In genomic region chr8:3411085-3411484, GRCm38 (mm10) we compare ENCODE assay signal across 21 mouse cellular contexts. TPM values are rescaled to one million over a fixed set of nuclear protein-coding genes. Genes with fewer than 3 reads are reported as not detected.
DNase-seq lines count a peak whose midpoint lies in the region; ATAC-seq and TF ChIP-seq lines count a peak whose summit lies in the region.
"Had no signal": no experiment of that assay in that cellular context is flagged by ENCODE, and none has a peak within 500 bp of the region (broad histone marks: within the 10 kb centered on the region; RNA-seq: fewer than 3 reads in every experiment).

No protein-coding gene starts in this region.

- ATAC-seq in liver, embryonic 11.5 days (replicated peaks; ENCODE audit: low FRiP score): peak; percentile 52
- ATAC-seq in megakaryocyte-erythroid progenitor cell, adult 5-6 weeks (replicated peaks; ENCODE audit: low FRiP score, low TSS enrichment, poor library complexity, severe bottlenecking): peak; percentile 60
- ATAC-seq in hindbrain, embryonic 12.5 days (ENCODE audit: low FRiP score): no peak
- ATAC-seq in inflammation-experienced regulatory T-cells, adult 6 months: no peak
- ATAC-seq: forebrain, embryonic 15.5 days had no signal

- no peak for DNase-seq in ES-E14 (ENCODE audit: low read depth, low spot score)
- no peak for DNase-seq in liver, embryonic 11.5 days (ENCODE audit: low spot score)
- DNase-seq in testis, postnatal 10 days (ENCODE audit: low spot score): no peak
- DNase-seq: cerebellum, adult 18-20 months; kidney, postnatal 4 days; thymus, postnatal 4 days had no signal

- no peaks in the 10 kb centered on the region for H3K9me3 ChIP-seq in ES-E14 (ENCODE audit: control insufficient read depth, insufficient read depth, low read depth, low read length)
- H3K9me3 ChIP-seq in liver, embryonic 11.5 days (ENCODE audit: control insufficient read depth, low read length): no peaks in the 10 kb centered on the region
- H3K9me3 ChIP-seq in hindbrain, embryonic 12.5 days (replicated peaks): no peaks in the 10 kb centered on the region
- H3K9me3 ChIP-seq: embryonic facial prominence, embryonic 10.5 days; forebrain, embryonic 15.5 days; hindbrain, embryonic 13.5 days; neural tube, embryonic 13.5 days had no signal

- H3K4me3 ChIP-seq in ES-E14 (ENCODE audit: insufficient read depth in 1 of 2, low read depth in 1 of 2, low read length in 2 of 2, poor library complexity in 1 of 2, severe bottlenecking in 1 of 2): no peak overlapping the region
- H3K4me3 ChIP-seq in brown adipose tissue, adult 24 weeks (ENCODE audit: insufficient read depth, low read depth, low read length): no peak overlapping the region
- H3K4me3 ChIP-seq in liver, embryonic 11.5 days (ENCODE audit: low read depth, low read length): no peak overlapping the region
- no peak overlapping the region for H3K4me3 ChIP-seq in hindbrain, embryonic 12.5 days
- H3K4me3 ChIP-seq: embryonic facial prominence, embryonic 10.5 days; erythroblast, embryonic 14.5 days; forebrain, embryonic 15.5 days; hindbrain, embryonic 13.5 days; neural tube, embryonic 13.5 days had no signal

- peaks cover 8% of the 10 kb centered on the region; the same call in 1 of the 2 replicates for H3K36me3 ChIP-seq in ES-E14 (ENCODE audit: control insufficient read depth, insufficient read depth, low read length, poor library complexity, severe bottlenecking)
- H3K36me3 ChIP-seq in liver, embryonic 11.5 days (ENCODE audit: control insufficient read depth, insufficient read depth, low read length): no peaks in the 10 kb centered on the region
- H3K36me3 ChIP-seq in hindbrain, embryonic 12.5 days: no peaks in the 10 kb centered on the region
- H3K36me3 ChIP-seq: forebrain, embryonic 15.5 days; hindbrain, embryonic 13.5 days; neural tube, embryonic 13.5 days had no signal

- H3K9ac ChIP-seq in ES-E14 (ENCODE audit: insufficient read depth, low read depth, low read length, poor library complexity, severe bottlenecking): no peak overlapping the region
- H3K9ac ChIP-seq in liver, embryonic 11.5 days (ENCODE audit: low read depth, low read length): no peak overlapping the region
- no peak overlapping the region for H3K9ac ChIP-seq in hindbrain, embryonic 12.5 days
- H3K9ac ChIP-seq: forebrain, embryonic 15.5 days; hindbrain, embryonic 13.5 days; neural tube, embryonic 13.5 days had no signal

- peak overlapping the region; percentile 45 for H3K4me2 ChIP-seq in liver, embryonic 11.5 days
- no peak overlapping the region for H3K4me2 ChIP-seq in hindbrain, embryonic 12.5 days (replicated peaks)
- H3K4me2 ChIP-seq: forebrain, embryonic 15.5 days; hindbrain, embryonic 13.5 days; midbrain, embryonic 11.5 days; neural tube, embryonic 13.5 days had no signal

- in situ Hi-C loops in ES-E14 (cut with MboI; ENCODE audit: low sequenced_read_pairs in 2 of 2, unreplicated experiment in 2 of 2): no loop called here

- H3K4me1 ChIP-seq in ES-E14 (ENCODE audit: control insufficient read depth in 2 of 2, insufficient read depth in 2 of 2, low read length in 2 of 2, poor library complexity in 1 of 2): peaks cover 21 to 47% of the 10 kb centered on the region in 2 experiments
- H3K4me1 ChIP-seq in brown adipose tissue, adult 24 weeks (ENCODE audit: control insufficient read depth, insufficient read depth, insufficient read length, low read length): peaks cover 9% of the 10 kb centered on the region
- peaks cover 54% of the 10 kb centered on the region for H3K4me1 ChIP-seq in liver, embryonic 11.5 days (replicated peaks; ENCODE audit: control insufficient read depth, insufficient read depth, low read length)
- H3K4me1 ChIP-seq in hindbrain, embryonic 12.5 days: peaks cover 21% of the 10 kb centered on the region

- 57% methylated on average over 2 of the region's 2 CpGs for WGBS in liver, embryonic 11.5 days
- WGBS in hindbrain, embryonic 12.5 days: 72% methylated on average over 2 of the region's 2 CpGs

- H3K27me3 ChIP-seq in liver, embryonic 11.5 days (replicated peaks; ENCODE audit: control insufficient read depth, insufficient read depth, low read length): no peaks in the 10 kb centered on the region
- H3K27me3 ChIP-seq in hindbrain, embryonic 12.5 days: no peaks in the 10 kb centered on the region
- H3K27me3 ChIP-seq: forebrain, embryonic 15.5 days; hindbrain, embryonic 13.5 days; neural tube, embryonic 13.5 days had no signal

- 0 out of 2 replicates have a peak overlapping the region, but pooled peaks have one; percentile 17 for H3K27ac ChIP-seq in ES-E14 (ENCODE audit: insufficient read depth, low read depth, low read length, poor library complexity, severe bottlenecking)
- H3K27ac ChIP-seq in brown adipose tissue, adult 24 weeks (replicated peaks; ENCODE audit: low read depth, low read length): peak overlapping the region; percentile 49; the same call in 1 of the 2 replicates
- H3K27ac ChIP-seq in liver, embryonic 11.5 days (ENCODE audit: low read depth, low read length): peak overlapping the region; percentile 63
- H3K27ac ChIP-seq in hindbrain, embryonic 12.5 days: no peak overlapping the region
- H3K27ac ChIP-seq: embryonic facial prominence, embryonic 10.5 days; forebrain, embryonic 15.5 days; hindbrain, embryonic 13.5 days; neural tube, embryonic 13.5 days had no signal

TF ChIP-seq in ES-E14, 5 proteins besides CTCF, POLR2A, EP300 and RAD21:
- TF ChIP-seq HCFC1 (IDR thresholded peaks at IDR 0.05; ENCODE audit: borderline replicate concordance, insufficient read depth, low read length) (no peak), MAFK (IDR thresholded peaks at IDR 0.05; ENCODE audit: insufficient read depth, low read depth, low read length) (no peak)
TF ChIP-seq in ES-E14: peak in this region for 0.

RNA-seq across cellular contexts. Expression of gene Arhgef18, which starts 18.3 kb away (rescaled TPM):
- 34.7 and 40.9 TPM in 2 replicates for total RNA-seq in ES-E14 (2012; rRNA removed)
- 9.0 and 11.1 TPM in 2 replicates for polyA plus RNA-seq in brown adipose tissue, adult 24 weeks (2012; ENCODE audit: insufficient read depth, insufficient read length, missing spikeins)
- 5.2 and 6.4 TPM in 2 replicates for polyA plus RNA-seq in liver, embryonic 11.5 days (2014; fragmentation: Nextera tagmentation; extraction: Ambion mirVana)
- total RNA-seq in megakaryocyte-erythroid progenitor cell, adult 5-6 weeks (2014; fragmentation: Nextera tagmentation): 17.3 and 22.9 TPM in 2 replicates
- 10.3 and 14.1 TPM in 2 replicates for total RNA-seq in megakaryocyte-erythroid progenitor cell, adult 5-6 weeks (2017)
- polyA plus RNA-seq in hindbrain, embryonic 12.5 days (2016; fragmentation: Nextera tagmentation; extraction: Ambion mirVana): 13.7 and 15.6 TPM in 2 replicates
- 10 to 100 TPM; 21.3 to 30.9 (median 30.4) TPM for polyA plus RNA-seq in inflammation-experienced regulatory T-cells, adult 6 months (2017; shearing (Covaris generic))

RNA-seq across cellular contexts. Expression of gene Pex11g, which starts 56.4 kb away (rescaled TPM):
- total RNA-seq in ES-E14 (2012; rRNA removed): 3.2 and 5.5 TPM in 2 replicates
- polyA plus RNA-seq in brown adipose tissue, adult 24 weeks (2012; ENCODE audit: insufficient read depth, insufficient read length, missing spikeins): 11.4 and 12.6 TPM in 2 replicates
- 3.4 and 4.3 TPM in 2 replicates for polyA plus RNA-seq in liver, embryonic 11.5 days (2014; fragmentation: Nextera tagmentation; extraction: Ambion mirVana)
- total RNA-seq in megakaryocyte-erythroid progenitor cell, adult 5-6 weeks (2014; fragmentation: Nextera tagmentation): 2.0 and 3.0 TPM in 2 replicates
- 1.3 and 6.2 TPM in 2 replicates for total RNA-seq in megakaryocyte-erythroid progenitor cell, adult 5-6 weeks (2017)
- polyA plus RNA-seq in hindbrain, embryonic 12.5 days (2016; fragmentation: Nextera tagmentation; extraction: Ambion mirVana): 3.7 and 4.3 TPM in 2 replicates
- 10 to 100 TPM in 2 of 3 experiments, 1 to 10 TPM in 1; 9.0 to 20.4 (median 16.7) TPM for polyA plus RNA-seq in inflammation-experienced regulatory T-cells, adult 6 months (2017; shearing (Covaris generic))

RNA-seq across cellular contexts. Expression of gene A430078G23Rik, which starts 57.9 kb away (rescaled TPM):
- total RNA-seq in ES-E14 (2012; rRNA removed): 0.18 and 0.69 TPM in 2 replicates
- not detected in 2 replicates for polyA plus RNA-seq in brown adipose tissue, adult 24 weeks (2012; ENCODE audit: insufficient read depth, insufficient read length, missing spikeins)
- polyA plus RNA-seq in liver, embryonic 11.5 days (2014; fragmentation: Nextera tagmentation; extraction: Ambion mirVana): 0.32 and 0.40 TPM in 2 replicates
- total RNA-seq in megakaryocyte-erythroid progenitor cell, adult 5-6 weeks (2014; fragmentation: Nextera tagmentation): 19.9 and 22.7 TPM in 2 replicates
- 11.6 and 12.4 TPM in 2 replicates for total RNA-seq in megakaryocyte-erythroid progenitor cell, adult 5-6 weeks (2017)
- polyA plus RNA-seq in hindbrain, embryonic 12.5 days (2016; fragmentation: Nextera tagmentation; extraction: Ambion mirVana): not detected in 2 replicates
- 10 to 100 TPM; 29.9 to 51.2 (median 36.9) TPM for polyA plus RNA-seq in inflammation-experienced regulatory T-cells, adult 6 months (2017; shearing (Covaris generic))
- total RNA-seq: gastrocnemius, adult 8-10 months; left cerebral cortex, postnatal 14 days had no signal
- polyA plus RNA-seq: C2C12; erythroblast, embryonic 14.5 days; hindbrain, embryonic 13.5 days; midbrain, embryonic 11.5 days; neural tube, embryonic 13.5 days had no signal

RNA-seq across cellular contexts. Expression of gene Tex45, which starts 59.6 kb away (rescaled TPM):
- total RNA-seq in ES-E14 (2012; rRNA removed): 0.16 TPM in 1 of 2 replicates, not detected in the other
- polyA plus RNA-seq in brown adipose tissue, adult 24 weeks (2012; ENCODE audit: insufficient read depth, insufficient read length, missing spikeins): not detected in 2 replicates
- not detected in 2 replicates for polyA plus RNA-seq in liver, embryonic 11.5 days (2014; fragmentation: Nextera tagmentation; extraction: Ambion mirVana)
- total RNA-seq in megakaryocyte-erythroid progenitor cell, adult 5-6 weeks (2014; fragmentation: Nextera tagmentation): not detected in 2 replicates
- not detected in 2 replicates for total RNA-seq in megakaryocyte-erythroid progenitor cell, adult 5-6 weeks (2017)
- polyA plus RNA-seq in hindbrain, embryonic 12.5 days (2016; fragmentation: Nextera tagmentation; extraction: Ambion mirVana): not detected in 2 replicates
- polyA plus RNA-seq in inflammation-experienced regulatory T-cells, adult 6 months (2017; shearing (Covaris generic)): not detected
- total RNA-seq: gastrocnemius, adult 8-10 months; heart, adult 18-20 months had no signal
- polyA plus RNA-seq: C2C12; erythroblast, embryonic 14.5 days; heart, embryonic 16.5 days had no signal

Comparison
In these comparisons a context has a peak if more than half of its experiments do, and no peak if none do; other contexts are left out.
1. ATAC-seq: peak in liver, embryonic 11.5 days (single experiment) and megakaryocyte-erythroid progenitor cell, adult 5-6 weeks (single experiment); none in hindbrain, embryonic 12.5 days (single experiment) and inflammation-experienced regulatory T-cells, adult 6 months (single experiment).
2. RNA of gene A430078G23Rik, which starts 57.9 kb away (polyA plus RNA-seq): 29.9 to 51.2 TPM in inflammation-experienced regulatory T-cells, adult 6 months; 0.32 to 0.40 TPM in liver, embryonic 11.5 days, not detected in hindbrain, embryonic 12.5 days and not detected in brown adipose tissue, adult 24 weeks; every median in the first group is over 10 times any median in the second.